Mouse (Mus musculus): ENCODE measurements at regions not wholly inside any gene's neighbourhood (a gene's known extent, or its start where the extent isn't known, plus 50 kb on each side); places are given as distances from the start of the nearest gene placed in this dataset.

- DNase-seq (ENCODE audit: extremely low read depth, insufficient read length, low spot score): no peak
Observed at GRCm38 (mm10) chr4:55859211-55859761, 327.0 kb upstream of the Klf4 start.

- DNase-seq (ENCODE audit: extremely low read depth, insufficient read length, low spot score): no peak
Observed at GRCm38 (mm10) chr4:55851430-55851829, 319.2 kb upstream of the Klf4 start.

GRCm38 (mm10) chr4:55851027-55851426 lies 318.8 kb upstream of the Klf4 start:
- DNase-seq (ENCODE audit: extremely low read depth, insufficient read length, low spot score): no peak

- DNase-seq (ENCODE audit: extremely low read depth, insufficient read length, low spot score): no peak
Observed at GRCm38 (mm10) chr4:55843727-55844401, 311.6 kb upstream of the Klf4 start.

GRCm38 (mm10) chr4:55838568-55838967 lies 306.3 kb upstream of the Klf4 start:
- no peak for DNase-seq (ENCODE audit: extremely low read depth, insufficient read length, low spot score)

GRCm38 (mm10) chr4:55824047-55824760 lies 291.9 kb upstream of the Klf4 start:
- DNase-seq (ENCODE audit: extremely low read depth, insufficient read length, low spot score): no peak

- DNase-seq (ENCODE audit: extremely low read depth, insufficient read length, low spot score): no peak
Observed at GRCm38 (mm10) chr4:55823583-55823982, 291.3 kb upstream of the Klf4 start.

GRCm38 (mm10) chr4:55817035-55817818 lies 285.0 kb upstream of the Klf4 start:
- no peak for DNase-seq (ENCODE audit: extremely low read depth, insufficient read length, low spot score)

GRCm38 (mm10) chr4:55815832-55816231 lies 283.6 kb upstream of the Klf4 start:
- DNase-seq (ENCODE audit: extremely low read depth, insufficient read length, low spot score): peak; percentile 19

GRCm38 (mm10) chr4:55812846-55813245 lies 280.6 kb upstream of the Klf4 start:
- DNase-seq (ENCODE audit: extremely low read depth, insufficient read length, low spot score): no peak

- no peak for DNase-seq (ENCODE audit: extremely low read depth, insufficient read length, low spot score)
Observed at GRCm38 (mm10) chr4:55811656-55812055, 279.4 kb upstream of the Klf4 start.

GRCm38 (mm10) chr4:55808501-55808900 lies 276.2 kb upstream of the Klf4 start:
- DNase-seq (ENCODE audit: extremely low read depth, insufficient read length, low spot score): no peak

GRCm38 (mm10) chr4:55806799-55807198 lies 274.5 kb upstream of the Klf4 start:
- DNase-seq (ENCODE audit: extremely low read depth, insufficient read length, low spot score): no peak

- DNase-seq (ENCODE audit: extremely low read depth, insufficient read length, low spot score): no peak
Observed at GRCm38 (mm10) chr4:55805255-55806051, 273.2 kb upstream of the Klf4 start.

GRCm38 (mm10) chr4:55802101-55802500 lies 269.8 kb upstream of the Klf4 start:
- DNase-seq (ENCODE audit: extremely low read depth, insufficient read length, low spot score): no peak

GRCm38 (mm10) chr4:55798099-55798498 lies 265.8 kb upstream of the Klf4 start:
- DNase-seq (ENCODE audit: extremely low read depth, insufficient read length, low spot score): no peak

- no peak for DNase-seq (ENCODE audit: extremely low read depth, insufficient read length, low spot score)
Observed at GRCm38 (mm10) chr4:55781329-55781847, 249.1 kb upstream of the Klf4 start.

GRCm38 (mm10) chr4:55779581-55779980 lies 247.3 kb upstream of the Klf4 start:
- DNase-seq (ENCODE audit: extremely low read depth, insufficient read length, low spot score): no peak

GRCm38 (mm10) chr4:55775858-55776257 lies 243.6 kb upstream of the Klf4 start:
- peak; percentile 60 for DNase-seq (ENCODE audit: extremely low read depth, insufficient read length, low spot score)

- no peak for DNase-seq (ENCODE audit: extremely low read depth, insufficient read length, low spot score)
Observed at GRCm38 (mm10) chr4:55774571-55774970, 242.3 kb upstream of the Klf4 start.
